Mouse (Mus musculus) cerebellum, adult 2 months (tissue): ENCODE measurements around the gene Serp2. TPM values are rescaled to one million over a fixed set of nuclear protein-coding genes. Genes with fewer than 3 reads are reported as not detected.

ENCODE experiments used
- DNase-seq, 2 experiments: peaks; one replicate each; pipeline ENCODE4 v3.0.0; 2021
- H3K27ac ChIP-seq: fragments of 200-500 bp; 2 replicates; pipeline ENCODE4 v1.5.1; 2012; ENCODE audit warnings: low read length, control low read depth, inconsistent platforms; ENCODE audit not compliant: insufficient read depth
- H3K27me3 ChIP-seq: fragments of 200-500 bp; 2 replicates; pipeline ENCODE4 v1.6.1; 2012; ENCODE audit warnings: inconsistent platforms, mild to moderate bottlenecking, low read length, moderate library complexity; ENCODE audit not compliant: control insufficient read depth, insufficient read depth
- H3K4me1 ChIP-seq: fragments of 200-500 bp; 2 replicates; pipeline ENCODE4 v1.6.1; 2011; ENCODE audit warnings: low read length; ENCODE audit not compliant: control insufficient read depth, insufficient read depth
- H3K4me3 ChIP-seq: fragments of 200-500 bp; replicated peaks from 2 replicates; pipeline ENCODE3; 2011; ENCODE audit warnings: mild to moderate bottlenecking, low read depth, low read length, control low read depth; ENCODE audit not compliant: insufficient read depth
- CTCF ChIP-seq: fragments of 200-500 bp; IDR thresholded peaks from 2 replicates; pipeline ENCODE4 v1.5.1; 2011; ENCODE audit warnings: low read depth, mild to moderate bottlenecking, control low read depth, low read length, moderate library complexity, borderline replicate concordance; ENCODE audit not compliant: insufficient read depth
- POLR2A ChIP-seq: fragments of 200-500 bp; IDR thresholded peaks from 2 replicates; pipeline ENCODE4 v1.6.1; 2011; ENCODE audit warnings: low read length, control low read depth, borderline replicate concordance; ENCODE audit not compliant: insufficient read depth
- WGBS: fragments of 180-500 bp; shearing (Covaris S2); methylation state at CpG from one replicate; pipeline ENCODE4 v1.1.7; 2018; 5-methylcytosine and 5-hydroxymethylcytosine counted together
- polyA plus RNA-seq: library from polyadenylated mRNA; depleted of rRNA; stranded (reverse); fragments of >200 nt; gene quantifications from 2 replicates; pipeline ENCODE4 v1.2.3, GENCODE M21; 2012

Gene Serp2
- polyA plus RNA-seq, 1 experiment = 177 TPM

- TF ChIP-seq POLR2A (peak; percentile 80; the same call in 1 of the 2 replicates), CTCF (no peak)
- WGBS = under 1% methylated on average over 31 of the region's 31 CpGs
- H3K4me1 ChIP-seq = peaks cover 15% of the 10 kb centered on the region; the same call in 1 of the 2 replicates
- H3K27me3 ChIP-seq = no peaks in the 10 kb centered on the region
- H3K4me3 ChIP-seq = peak overlapping the region; percentile 87
- DNase-seq = peak; percentile 89 to 95
- peak overlapping the region; percentile 85 for H3K27ac ChIP-seq
Observed at GRCm38 (mm10) chr14:76505439-76506220, 51.1 kb downstream of the Serp2 start.

- Histone ChIP-seq H3K27ac (peak overlapping the region; percentile 85), H3K27me3 (no peaks in the 10 kb centered on the region), H3K4me3 (peak overlapping the region; percentile 87), H3K4me1 (peaks cover 15% of the 10 kb centered on the region; the same call in 1 of the 2 replicates)
- TF ChIP-seq POLR2A (no peak), CTCF (no peak)
- under 1% methylated on average over 10 of the region's 10 CpGs for WGBS
- DNase-seq = no peak
Observed at GRCm38 (mm10) chr14:76505101-76505438, 51.6 kb downstream of the Serp2 start.

GRCm38 (mm10) chr14:76504121-76504737, 52.5 kb downstream of the Serp2 start:
- peak overlapping the region; percentile 91 for H3K4me3 ChIP-seq
- no peaks in the 10 kb centered on the region for H3K27me3 ChIP-seq
- TF ChIP-seq POLR2A = peak; percentile 99
- TF ChIP-seq CTCF = no peak
- under 1% methylated on average over 52 of the region's 52 CpGs for whole genome bisulfite sequencing
- H3K27ac ChIP-seq = peak overlapping the region; percentile 96
- peaks cover 18% of the 10 kb centered on the region for H3K4me1 ChIP-seq
- peak; percentile 95 to 96 for DNase-seq

GRCm38 (mm10) chr14:76503231-76503851, 53.3 kb downstream of the Serp2 start:
- H3K27ac ChIP-seq = peak overlapping the region; percentile 96; the same call in 1 of the 2 replicates
- peak overlapping the region; percentile 91 for H3K4me3 ChIP-seq
- 2% methylated on average over 13 of the region's 13 CpGs for WGBS
- peak; percentile 41 to 72 for DNase-seq
- H3K4me1 ChIP-seq = peaks cover 18% of the 10 kb centered on the region
- peak; percentile 41; the same call in 1 of the 2 replicates for TF ChIP-seq CTCF
- TF ChIP-seq POLR2A = no peak
- H3K27me3 ChIP-seq = no peaks in the 10 kb centered on the region

GRCm38 (mm10) chr14:76500036-76500435, 56.7 kb downstream of the Serp2 start:
- Histone ChIP-seq H3K27me3 (no peaks in the 10 kb centered on the region), H3K4me3 (no peak overlapping the region), H3K4me1 (peaks cover 2% of the 10 kb centered on the region; the same call in 1 of the 2 replicates), H3K27ac (no peak overlapping the region)
- TF ChIP-seq POLR2A (no peak), CTCF (no peak)
- DNase-seq = peak in 1 of 2 experiments; percentile 31
- WGBS = 28% methylated on average over 5 of the region's 5 CpGs

GRCm38 (mm10) chr14:76499492-76499891, 57.2 kb downstream of the Serp2 start:
- Histone ChIP-seq H3K4me3 (no peak overlapping the region), H3K27ac (no peak overlapping the region), H3K4me1 (peaks cover 2% of the 10 kb centered on the region; the same call in 1 of the 2 replicates), H3K27me3 (no peaks in the 10 kb centered on the region)
- 83% methylated on average over 6 of the region's 6 CpGs for WGBS
- TF ChIP-seq CTCF (no peak), POLR2A (no peak)
- no peak for DNase-seq

- WGBS = 54% methylated on average over 7 of the region's 7 CpGs
Observed at GRCm38 (mm10) chr14:76498210-76498609, 58.5 kb downstream of the Serp2 start.

GRCm38 (mm10) chr14:76497187-76497586, 59.5 kb downstream of the Serp2 start:
- Histone ChIP-seq H3K4me3 (no peak overlapping the region), H3K27ac (no peak overlapping the region), H3K27me3 (no peaks in the 10 kb centered on the region), H3K4me1 (peaks cover 2% of the 10 kb centered on the region; the same call in 1 of the 2 replicates)
- 53% methylated on average over 9 of the region's 9 CpGs for WGBS
- DNase-seq = no peak
- no peak for TF ChIP-seq CTCF
- TF ChIP-seq POLR2A = no peak

More at GRCm38 (mm10) chr14:76498210-76498609, 58.5 kb downstream of the Serp2 start:
- peaks cover 2% of the 10 kb centered on the region; the same call in 1 of the 2 replicates for H3K4me1 ChIP-seq
- DNase-seq = no peak
- TF ChIP-seq POLR2A = no peak
- H3K27ac ChIP-seq = no peak overlapping the region
- H3K4me3 ChIP-seq = no peak overlapping the region
- no peaks in the 10 kb centered on the region for H3K27me3 ChIP-seq
